Mouse (Mus musculus) lung, embryonic 14.5 days (tissue): ENCODE measurements around the gene Cd300e. TPM values are rescaled to one million over a fixed set of nuclear protein-coding genes. Genes with fewer than 3 reads are reported as not detected.

Experiments used
- ATAC-seq: fragments of 200-750 bp; cut with Nextera tagmentation; 2 replicates; pipeline ENCODE4 v1.8.0; 2017; ENCODE audit warnings: mild to moderate bottlenecking, moderate TSS enrichment, moderate library complexity; ENCODE audit not compliant: insufficient read depth
- DNase-seq: peaks from one replicate; pipeline ENCODE4 v3.0.0-alpha.2; 2015
- H3K27ac ChIP-seq: fragments of 300-500 bp; sonication (generic); 2 replicates; pipeline ENCODE4 v1.5.1; 2014; ENCODE audit warnings: low read depth, mild to moderate bottlenecking, moderate library complexity
- H3K27me3 ChIP-seq: fragments of 300-500 bp; sonication (generic); 2 replicates; pipeline ENCODE4 v1.6.1; 2014; ENCODE audit warnings: low read length, control low read depth; ENCODE audit not compliant: insufficient read depth
- H3K36me3 ChIP-seq: fragments of 300-500 bp; sonication (generic); 2 replicates; pipeline ENCODE4 v1.6.1; 2014; ENCODE audit warnings: control low read depth; ENCODE audit not compliant: insufficient read depth
- H3K4me1 ChIP-seq: fragments of 300-500 bp; sonication (generic); 2 replicates; pipeline ENCODE4 v1.6.1; 2014; ENCODE audit warnings: antibody characterized with exemption, control low read depth; ENCODE audit not compliant: insufficient read depth
- H3K4me2 ChIP-seq: fragments of 300-500 bp; sonication (generic); 2 replicates; pipeline ENCODE4 v1.6.1; 2014; ENCODE audit warnings: mild to moderate bottlenecking
- H3K4me3 ChIP-seq: fragments of 300-500 bp; sonication (generic); 2 replicates; pipeline ENCODE4 v1.5.1; 2014; ENCODE audit warnings: low read depth, low read length
- H3K9ac ChIP-seq: fragments of 300-500 bp; sonication (generic); 2 replicates; pipeline ENCODE4 v1.6.1; 2014
- H3K9me3 ChIP-seq: fragments of 300-500 bp; sonication (generic); 2 replicates; pipeline ENCODE4 v1.6.1; 2016; ENCODE audit warnings: low read depth, low read length, control low read depth
- CTCF ChIP-seq: IDR thresholded peaks from 2 replicates; pipeline ENCODE4 v1.5.1; 2016; ENCODE audit warnings: antibody characterized with exemption, low read depth
- WGBS: fragments of 180-500 bp; shearing (Covaris S2); extraction: QIAGEN DNeasy Blood & Tissue Kit; methylation state at CpG from one replicate; pipeline ENCODE4 v1.1.7; 2014; 5-methylcytosine and 5-hydroxymethylcytosine counted together
- polyA plus RNA-seq: library from polyadenylated mRNA; unstranded; fragments of >200 nt; fragmentation: Nextera tagmentation; extraction: Ambion mirVana; gene quantifications from 2 replicates; pipeline ENCODE4 v1.2.1, GENCODE M21; 2014

Gene Cd300e
- polyA plus RNA-seq, 1 experiment from 2014 or later: not detected

DNA sequence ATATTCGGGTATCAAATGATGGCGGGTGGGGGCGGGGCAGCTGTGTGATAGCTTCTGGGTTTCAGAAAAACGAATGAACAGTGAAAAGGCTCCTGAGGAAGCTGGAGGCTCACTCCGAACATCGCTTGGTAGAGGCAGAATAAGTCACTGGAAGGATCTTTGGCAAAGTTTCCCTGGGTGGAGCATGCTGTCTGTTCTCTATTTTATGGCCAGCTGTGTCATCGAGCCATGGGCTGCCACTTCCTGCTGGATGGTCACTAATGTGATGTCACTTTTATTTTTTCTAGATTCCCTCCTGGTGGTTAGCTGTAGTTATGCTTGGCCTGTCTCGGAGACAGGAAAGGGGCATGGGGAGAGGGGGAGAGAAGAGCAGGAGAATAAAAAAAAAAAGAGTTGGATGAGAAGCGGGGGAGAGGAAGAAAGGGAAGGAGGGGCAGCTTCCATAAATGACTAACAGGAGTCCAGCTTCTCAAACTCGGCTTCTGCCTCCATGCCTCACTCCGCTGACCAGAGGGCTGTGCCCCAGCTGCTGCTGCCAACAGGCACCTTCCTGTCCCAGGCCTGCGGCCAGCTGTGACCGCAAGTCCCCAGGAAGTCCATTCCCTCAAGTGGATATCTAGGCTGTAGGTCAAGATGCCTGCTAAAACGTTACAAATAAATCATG, 9.8 kb upstream of the Cd300e start:
- Histone ChIP-seq H3K36me3 (no peaks in the 10 kb centered on the region), H3K4me1 (peaks cover 5% of the 10 kb centered on the region; the same call in 1 of the 2 replicates), H3K9ac (no peak overlapping the region; the same call in 1 of the 2 replicates), H3K4me3 (no peak overlapping the region), H3K27me3 (no peaks in the 10 kb centered on the region), H3K9me3 (no peaks in the 10 kb centered on the region), H3K27ac (peak overlapping the region; percentile 65), H3K4me2 (peak overlapping the region; percentile 51)
- TF ChIP-seq CTCF: peak; percentile 11; the same call in 1 of the 2 replicates
- 4% methylated on average over 14 of the region's 14 CpGs for WGBS
- ATAC-seq (peak; percentile 80), DNase-seq (peak; percentile 80)

DNA sequence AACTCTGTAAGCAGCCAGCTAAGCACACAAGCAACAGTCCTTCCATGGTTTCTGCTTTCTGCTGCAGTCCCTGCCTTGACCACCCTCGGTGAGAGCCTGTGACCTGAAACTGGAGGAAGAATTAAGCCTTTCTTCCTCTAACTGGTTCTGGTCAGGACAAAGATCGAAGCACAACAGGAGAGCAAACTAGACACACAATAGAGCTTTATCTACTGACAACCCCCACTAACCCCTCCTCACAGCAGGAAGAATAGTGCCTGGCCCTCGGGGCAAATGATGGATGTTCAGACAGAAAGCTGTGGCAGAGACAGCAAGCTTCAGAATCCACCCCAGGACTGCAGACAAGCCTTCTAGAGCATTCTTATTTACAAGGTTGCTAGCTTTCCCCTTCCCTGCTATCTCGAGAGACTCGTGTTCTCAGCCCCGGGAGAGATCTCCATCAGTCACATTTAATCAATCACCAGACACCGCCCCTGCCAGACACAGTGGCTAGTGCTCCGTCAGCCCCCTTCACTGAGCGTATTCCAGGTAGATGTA, 9.1 kb upstream of the Cd300e start:
- Histone ChIP-seq H3K9ac (no peak overlapping the region), H3K4me1 (peaks cover 5% of the 10 kb centered on the region; the same call in 1 of the 2 replicates), H3K27me3 (no peaks in the 10 kb centered on the region), H3K27ac (no peak overlapping the region), H3K9me3 (no peaks in the 10 kb centered on the region), H3K4me3 (no peak overlapping the region), H3K4me2 (peak overlapping the region; percentile 51), H3K36me3 (no peaks in the 10 kb centered on the region)
- no peak for ATAC-seq
- TF ChIP-seq CTCF: no peak
- 4% methylated on average over 9 of the region's 9 CpGs for WGBS
- DNase-seq: no peak

DNA sequence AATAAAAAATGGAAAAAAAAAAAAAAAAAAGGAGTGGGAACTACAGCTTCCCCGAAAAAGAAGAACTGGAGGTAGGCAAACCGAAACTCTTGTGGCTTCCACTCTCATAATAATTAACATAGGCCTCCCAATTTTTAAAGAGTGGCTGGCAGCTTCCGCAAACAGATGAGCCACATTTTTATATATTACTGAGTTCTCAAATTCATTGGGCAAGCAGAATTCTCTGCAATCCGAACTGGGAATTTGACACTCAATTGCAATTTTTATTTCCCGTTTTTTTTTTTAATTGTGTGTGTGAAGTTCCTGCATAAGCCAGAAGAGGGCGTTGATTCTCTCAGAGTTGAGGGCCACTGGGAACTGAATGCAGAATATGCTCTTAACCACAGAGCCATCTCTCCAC, 4.8 kb upstream of the Cd300e start:
- Histone ChIP-seq H3K9ac (no peak overlapping the region), H3K4me3 (no peak overlapping the region), H3K27ac (no peak overlapping the region), H3K36me3 (no peaks in the 10 kb centered on the region), H3K9me3 (no peaks in the 10 kb centered on the region), H3K27me3 (no peaks in the 10 kb centered on the region), H3K4me2 (no peak overlapping the region), H3K4me1 (0 out of 2 replicates have a peak, but pooled peaks cover under 1% of the 10 kb centered on the region)
- TF ChIP-seq CTCF: 0 out of 2 replicates have a peak, but pooled peaks have one; percentile 13
- DNase-seq: no peak
- no peak for ATAC-seq
- 57% methylated on average over 6 of the region's 6 CpGs for WGBS

DNA sequence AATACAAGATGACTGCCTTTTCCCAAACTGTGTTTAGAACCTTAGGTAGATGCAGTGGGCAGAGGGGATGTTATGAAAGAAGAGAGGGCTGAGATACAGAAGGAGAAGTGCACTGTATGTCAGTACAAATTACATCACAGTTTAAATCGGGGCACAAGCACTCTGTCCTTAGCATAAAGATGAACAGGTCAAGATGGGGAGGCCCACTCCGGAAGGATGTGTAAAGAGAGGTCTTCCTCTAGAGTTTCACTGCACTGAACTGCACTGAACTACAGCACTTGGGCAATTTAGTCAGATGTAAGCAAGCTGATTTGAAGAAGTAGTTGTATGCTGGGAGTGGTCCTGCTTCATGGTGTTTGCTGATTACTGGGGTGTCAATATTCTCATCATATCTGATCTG, 2.2 kb downstream of the Cd300e start:
- H3K4me1 ChIP-seq: no peaks in the 10 kb centered on the region
- H3K9ac ChIP-seq: no peak overlapping the region
- DNase-seq (no peak), ATAC-seq (no peak)
- no peaks in the 10 kb centered on the region for H3K9me3 ChIP-seq
- no peak for TF ChIP-seq CTCF
- 71% methylated on average over 2 of the region's 2 CpGs for WGBS
- H3K27me3 ChIP-seq: no peaks in the 10 kb centered on the region
- H3K36me3 ChIP-seq: no peaks in the 10 kb centered on the region
- H3K27ac ChIP-seq: no peak overlapping the region
- H3K4me2 ChIP-seq: no peak overlapping the region
- no peak overlapping the region for H3K4me3 ChIP-seq

DNA sequence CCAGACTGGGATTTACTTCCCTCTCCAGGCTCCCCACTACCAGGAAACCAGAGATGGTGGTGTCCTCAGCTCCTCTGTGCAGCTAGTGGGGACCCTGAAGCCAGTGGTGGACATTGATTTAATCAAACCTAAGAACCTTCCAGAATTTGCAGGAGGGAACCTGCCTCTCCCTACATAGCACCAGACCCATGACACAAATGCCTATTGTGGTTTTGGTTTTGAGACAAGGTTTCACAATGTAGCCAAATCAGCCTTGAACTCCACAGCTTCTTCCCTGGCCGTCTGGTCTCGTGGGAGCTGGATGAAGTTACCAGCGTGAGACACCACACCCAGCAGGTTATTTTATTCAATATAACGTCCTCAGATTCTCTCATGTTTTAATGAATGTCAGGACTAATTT, 3.3 kb downstream of the Cd300e start:
- TF ChIP-seq CTCF: no peak
- Histone ChIP-seq H3K9me3 (no peaks in the 10 kb centered on the region), H3K36me3 (no peaks in the 10 kb centered on the region), H3K9ac (no peak overlapping the region), H3K27me3 (no peaks in the 10 kb centered on the region), H3K4me3 (no peak overlapping the region), H3K4me2 (no peak overlapping the region), H3K4me1 (no peaks in the 10 kb centered on the region), H3K27ac (no peak overlapping the region)
- DNase-seq: no peak
- 79% methylated on average over 4 of the region's 4 CpGs for WGBS
- no peak for ATAC-seq

DNA sequence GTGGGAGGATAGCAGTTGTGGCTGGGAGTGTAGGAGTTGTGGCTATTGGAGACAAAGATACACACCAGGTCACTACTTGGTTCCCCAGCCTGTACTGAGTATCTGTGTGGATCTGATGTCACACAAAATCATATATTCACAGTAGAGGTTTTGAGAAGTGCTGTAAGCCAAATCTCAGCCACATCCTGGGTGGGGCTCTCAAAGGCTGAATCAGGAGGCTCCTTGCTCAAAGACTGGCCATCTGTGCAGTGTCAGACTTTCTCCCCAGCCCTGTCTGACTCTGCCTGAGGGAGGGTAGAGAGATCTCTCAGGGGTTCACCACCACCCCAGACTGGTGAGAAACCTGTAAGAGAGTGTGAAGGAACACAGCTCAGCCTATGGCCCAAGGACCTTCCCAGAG, 7.4 kb downstream of the Cd300e start:
- Histone ChIP-seq H3K27me3 (no peaks in the 10 kb centered on the region), H3K27ac (no peak overlapping the region), H3K36me3 (no peaks in the 10 kb centered on the region), H3K4me1 (no peaks in the 10 kb centered on the region), H3K4me3 (no peak overlapping the region), H3K4me2 (no peak overlapping the region), H3K9ac (no peak overlapping the region), H3K9me3 (no peaks in the 10 kb centered on the region)
- DNase-seq (no peak), ATAC-seq (no peak)
- no peak for TF ChIP-seq CTCF

DNA sequence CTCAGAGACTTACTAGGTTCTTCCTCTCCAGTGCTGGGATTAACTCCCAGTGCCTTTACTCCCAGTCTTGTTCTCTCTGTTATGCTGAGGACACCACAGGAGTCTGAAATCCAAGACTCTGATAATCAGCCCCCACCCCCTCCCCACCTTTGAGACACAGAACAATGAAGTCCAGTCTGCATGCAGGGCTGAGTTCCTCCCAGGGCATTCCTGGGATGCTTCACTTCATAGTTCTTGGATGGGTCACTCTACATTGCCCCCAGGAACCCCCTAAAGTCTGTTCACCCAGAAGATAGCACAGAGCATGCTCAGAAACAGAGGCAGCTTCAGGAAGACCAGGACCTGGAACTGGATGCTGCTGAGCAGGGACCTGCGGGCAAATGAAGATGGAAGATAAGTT, 9.0 kb downstream of the Cd300e start:
- ATAC-seq (no peak), DNase-seq (no peak)
- Histone ChIP-seq H3K4me2 (no peak overlapping the region), H3K4me3 (no peak overlapping the region), H3K36me3 (no peaks in the 10 kb centered on the region), H3K4me1 (no peaks in the 10 kb centered on the region), H3K9ac (no peak overlapping the region), H3K9me3 (no peaks in the 10 kb centered on the region), H3K27ac (no peak overlapping the region), H3K27me3 (no peaks in the 10 kb centered on the region)
- WGBS: 92% methylated on average over 1 of the region's 1 CpGs
- no peak for TF ChIP-seq CTCF
